31 mouse cellular contexts compared by ENCODE assay signal in genomic region chr13:43556913-43557542, GRCm38 (mm10). TPM values are rescaled to one million over a fixed set of nuclear protein-coding genes. Genes with fewer than 3 reads are reported as not detected.
DNase-seq lines count a peak whose midpoint lies in the region; ATAC-seq lines count a peak whose summit lies in the region.
"Had no signal": no experiment of that assay in that cellular context is flagged by ENCODE, and none has a peak within 500 bp of the region (broad histone marks: within the 10 kb centered on the region; RNA-seq: fewer than 3 reads in every experiment).

No protein-coding gene starts in this region.

- H3K27me3 ChIP-seq in heart, embryonic 10.5 days (ENCODE audit: insufficient read depth, poor library complexity, severe bottlenecking) = no peaks in the 10 kb centered on the region
- no peaks in the 10 kb centered on the region for H3K27me3 ChIP-seq in forebrain, embryonic 14.5 days (replicated peaks; ENCODE audit: control insufficient read depth, insufficient read depth, low read length)
- H3K27me3 ChIP-seq: embryonic facial prominence, embryonic 13.5 days; heart, embryonic 12.5 days; heart, embryonic 15.5 days had no signal

- 0 out of 2 replicates have a peak, but pooled peaks have one; percentile 4 for ATAC-seq in megakaryocyte, adult 5-6 weeks (ENCODE audit: poor library complexity, severe bottlenecking)
- ATAC-seq in forebrain, embryonic 14.5 days = no peak
- ATAC-seq: CD4-positive, CD25-positive, alpha-beta regulatory T cell, adult 4 months; forebrain, embryonic 16.5 days; hindbrain, embryonic 16.5 days had no signal

- WGBS in heart, embryonic 10.5 days = 85% methylated on average over 9 of the region's 9 CpGs
- 92% methylated on average over 9 of the region's 9 CpGs for WGBS in forebrain, embryonic 14.5 days

- H3K9me3 ChIP-seq in heart, embryonic 10.5 days = no peaks in the 10 kb centered on the region
- H3K9me3 ChIP-seq in forebrain, embryonic 14.5 days (replicated peaks; ENCODE audit: control insufficient read depth, low read length) = no peaks in the 10 kb centered on the region
- H3K9me3 ChIP-seq: embryonic facial prominence, embryonic 10.5 days; embryonic facial prominence, embryonic 13.5 days; forebrain, embryonic 12.5 days; heart, embryonic 12.5 days; heart, embryonic 15.5 days; hindbrain, embryonic 10.5 days; hindbrain, embryonic 13.5 days had no signal

- peaks cover 16% of the 10 kb centered on the region for H3K4me1 ChIP-seq in heart, embryonic 10.5 days
- peaks cover 5% of the 10 kb centered on the region; the same call in 1 of the 2 replicates for H3K4me1 ChIP-seq in forebrain, embryonic 14.5 days (ENCODE audit: control insufficient read depth, insufficient read depth, low read length)

- H3K4me3 ChIP-seq in heart, embryonic 10.5 days = no peak overlapping the region
- H3K4me3 ChIP-seq in forebrain, embryonic 14.5 days (ENCODE audit: low read depth, low read length) = no peak overlapping the region
- H3K4me3 ChIP-seq: embryonic facial prominence, embryonic 10.5 days; embryonic facial prominence, embryonic 13.5 days; erythroblast, embryonic 14.5 days; forebrain, embryonic 12.5 days; heart, embryonic 12.5 days; heart, embryonic 15.5 days; hindbrain, embryonic 10.5 days; hindbrain, embryonic 13.5 days had no signal

- DNase-seq in heart, adult 11 months = peak; percentile 85
- no peak for DNase-seq in heart, embryonic 10.5 days (ENCODE audit: low spot score)
- DNase-seq in 416B (ENCODE audit: low read depth) = peak; percentile 37
- no peak for DNase-seq in forebrain, embryonic 14.5 days (ENCODE audit: low spot score)
- DNase-seq in layer of hippocampus, adult 9-11 months = no peak
- DNase-seq: adrenal gland, adult 2 months; adrenal gland, postnatal 14 days; B cell, adult 2 months; cerebellum, adult 11-12 months; cerebellum, adult 8-10 months; cerebellum, postnatal 10 days; cerebellum, postnatal 36 days; embryo, embryonic 11 days; gastrocnemius, postnatal 10 days; gastrocnemius, postnatal 36 days; heart, postnatal 10 days; heart, postnatal 36 days had no signal

- H3K9ac ChIP-seq in forebrain, embryonic 14.5 days (ENCODE audit: low read length) = no peak overlapping the region
- H3K9ac ChIP-seq: embryonic facial prominence, embryonic 13.5 days; forebrain, embryonic 12.5 days; heart, embryonic 12.5 days; heart, embryonic 15.5 days; hindbrain, embryonic 13.5 days had no signal

- no peak overlapping the region for H3K4me2 ChIP-seq in forebrain, embryonic 14.5 days (ENCODE audit: low read length)
- H3K4me2 ChIP-seq: embryonic facial prominence, embryonic 13.5 days; forebrain, embryonic 12.5 days; heart, embryonic 12.5 days; heart, embryonic 15.5 days; hindbrain, embryonic 13.5 days had no signal

- no peak overlapping the region for H3K27ac ChIP-seq in heart, embryonic 10.5 days
- H3K27ac ChIP-seq in forebrain, embryonic 14.5 days (ENCODE audit: low read depth, low read length) = no peak overlapping the region
- H3K27ac ChIP-seq: embryonic facial prominence, embryonic 10.5 days; embryonic facial prominence, embryonic 13.5 days; forebrain, embryonic 12.5 days; heart, embryonic 15.5 days; hindbrain, embryonic 10.5 days; hindbrain, embryonic 13.5 days had no signal

- peaks cover 32% of the 10 kb centered on the region for H3K36me3 ChIP-seq in heart, embryonic 10.5 days
- no peaks in the 10 kb centered on the region for H3K36me3 ChIP-seq in forebrain, embryonic 14.5 days (ENCODE audit: control insufficient read depth, insufficient read depth, low read length)

RNA-seq across cellular contexts. Expression of gene Mcur1, which starts 3.0 kb away (rescaled TPM):
- polyA plus RNA-seq in heart, embryonic 10.5 days (2016; fragmentation: Nextera tagmentation; extraction: Ambion mirVana) = 13.6 and 15.2 TPM in 2 replicates
- 28.5 and 35.3 TPM in 2 replicates for total RNA-seq in megakaryocyte, adult 5-6 weeks (2015)
- 21.3 and 25.6 TPM in 2 replicates for total RNA-seq in megakaryocyte, adult 5-6 weeks (2017)
- polyA plus RNA-seq in forebrain, embryonic 14.5 days (2014; fragmentation: Nextera tagmentation; extraction: Ambion mirVana) = 7.2 and 7.6 TPM in 2 replicates

RNA-seq across cellular contexts. Expression of gene Rnf182, which starts 58.5 kb away (rescaled TPM):
- 1.4 and 1.5 TPM in 2 replicates for polyA plus RNA-seq in heart, embryonic 10.5 days (2016; fragmentation: Nextera tagmentation; extraction: Ambion mirVana)
- not detected in 2 replicates for total RNA-seq in megakaryocyte, adult 5-6 weeks (2015)
- total RNA-seq in megakaryocyte, adult 5-6 weeks (2017) = not detected in 2 replicates
- polyA plus RNA-seq in forebrain, embryonic 14.5 days (2014; fragmentation: Nextera tagmentation; extraction: Ambion mirVana) = 35.0 and 46.6 TPM in 2 replicates
- total RNA-seq: gastrocnemius, adult 18-20 months; granulocyte monocyte progenitor cell, adult 5-6 weeks had no signal
- polyA plus RNA-seq: CD4-positive, CD25-positive, alpha-beta regulatory T cell, adult 4 months; erythroblast, embryonic 14.5 days had no signal

Comparison
In these comparisons a context has a peak if more than half of its experiments do, and no peak if none do; other contexts are left out.
1. DNase-seq: peak in heart, adult 11 months (single experiment) and 416B (single experiment); none in heart, embryonic 10.5 days (single experiment), forebrain, embryonic 14.5 days (single experiment) and layer of hippocampus, adult 9-11 months (single experiment).
2. RNA of gene Rnf182, which starts 58.5 kb away (polyA plus RNA-seq): 35.0 to 46.6 TPM in forebrain, embryonic 14.5 days; 1.4 to 1.5 TPM in heart, embryonic 10.5 days; every median in the first group is over 10 times any median in the second.